ENCODE assay signal across 7 mouse cellular contexts in genomic region chr15:98952751-98953400, GRCm38 (mm10). TPM values are rescaled to one million over a fixed set of nuclear protein-coding genes. Genes with fewer than 3 reads are reported as not detected.
DNase-seq lines count a peak whose midpoint lies in the region; ATAC-seq and TF ChIP-seq lines count a peak whose summit lies in the region.

No protein-coding gene starts in this region.

- H3K9ac ChIP-seq in ES-E14 (ENCODE audit: insufficient read depth, low read depth, low read length, poor library complexity, severe bottlenecking) = peak overlapping the region; percentile 85
- H3K9ac ChIP-seq in forebrain, embryonic 12.5 days = peak overlapping the region; percentile 99
- H3K9ac ChIP-seq in limb, embryonic 14.5 days (ENCODE audit: low read depth, low read length, severe bottlenecking) = peak overlapping the region; percentile 91
- peak overlapping the region; percentile 99 for H3K9ac ChIP-seq in midbrain, embryonic 12.5 days (replicated peaks)
- H3K9ac ChIP-seq in stomach, postnatal 0 days (ENCODE audit: low read length) = peak overlapping the region; percentile 89

- H3K36me3 ChIP-seq in ES-E14 (ENCODE audit: control insufficient read depth, insufficient read depth, low read length, poor library complexity, severe bottlenecking) = peaks cover 10% of the 10 kb centered on the region
- H3K36me3 ChIP-seq in forebrain, embryonic 12.5 days (replicated peaks) = peaks cover 16% of the 10 kb centered on the region
- peaks cover 26% of the 10 kb centered on the region for H3K36me3 ChIP-seq in hindbrain, embryonic 10.5 days
- peaks cover 15% of the 10 kb centered on the region for H3K36me3 ChIP-seq in limb, embryonic 14.5 days (ENCODE audit: control insufficient read depth, insufficient read depth, low read length)
- H3K36me3 ChIP-seq in midbrain, embryonic 12.5 days = peaks cover 13% of the 10 kb centered on the region
- H3K36me3 ChIP-seq in stomach, postnatal 0 days (ENCODE audit: control insufficient read depth, insufficient read depth, low read length) = no peaks in the 10 kb centered on the region; the same call in 1 of the 2 replicates

- peak overlapping the region; percentile 78 to 91 for H3K4me3 ChIP-seq in ES-E14 (ENCODE audit: insufficient read depth in 1 of 2, low read depth in 1 of 2, low read length in 2 of 2, poor library complexity in 1 of 2, severe bottlenecking in 1 of 2)
- H3K4me3 ChIP-seq in forebrain, embryonic 12.5 days (replicated peaks) = peak overlapping the region; percentile 91
- H3K4me3 ChIP-seq in hindbrain, embryonic 10.5 days = peak overlapping the region; percentile 96
- H3K4me3 ChIP-seq in limb, embryonic 14.5 days (replicated peaks; ENCODE audit: low read length) = peak overlapping the region; percentile 72
- peak overlapping the region; percentile 82 for H3K4me3 ChIP-seq in midbrain, embryonic 12.5 days
- peak overlapping the region; percentile 77 for H3K4me3 ChIP-seq in stomach, postnatal 0 days (ENCODE audit: low read depth, low read length)

- peaks cover 7 to 11% of the 10 kb centered on the region in 2 experiments; a peak in 3 of 4 replicates for H3K4me1 ChIP-seq in ES-E14 (ENCODE audit: control insufficient read depth in 2 of 2, insufficient read depth in 2 of 2, low read length in 2 of 2, poor library complexity in 1 of 2)
- peaks cover 28% of the 10 kb centered on the region for H3K4me1 ChIP-seq in forebrain, embryonic 12.5 days
- H3K4me1 ChIP-seq in hindbrain, embryonic 10.5 days (replicated peaks) = peaks cover 47% of the 10 kb centered on the region
- peaks cover 12% of the 10 kb centered on the region for H3K4me1 ChIP-seq in limb, embryonic 14.5 days (ENCODE audit: control insufficient read depth, insufficient read depth, low read length)
- H3K4me1 ChIP-seq in midbrain, embryonic 12.5 days = peaks cover 28% of the 10 kb centered on the region
- H3K4me1 ChIP-seq in stomach, postnatal 0 days (replicated peaks; ENCODE audit: control insufficient read depth, insufficient read depth) = no peaks in the 10 kb centered on the region

- TF ChIP-seq CTCF in stomach, postnatal 0 days (IDR thresholded peaks at IDR 0.05; ENCODE audit: low read depth) = peak; percentile 61

- TF ChIP-seq EP300 in stomach, postnatal 0 days (optimal IDR thresholded peaks at IDR 0.05) = peak; percentile 24

- no peak for DNase-seq in ES-E14 (ENCODE audit: low read depth, low spot score)
- DNase-seq in adrenal gland, adult 18-20 months (ENCODE audit: low spot score in 2 of 2) = peak; percentile 65 to 72
- DNase-seq in hindbrain, embryonic 10.5 days (ENCODE audit: low spot score) = peak; percentile 65
- DNase-seq in limb, embryonic 14.5 days (ENCODE audit: low spot score) = peak; percentile 80
- DNase-seq in stomach, postnatal 0 days (ENCODE audit: low spot score) = peak; percentile 71

- under 1% methylated on average over 41 of the region's 41 CpGs for WGBS in forebrain, embryonic 12.5 days
- WGBS in hindbrain, embryonic 10.5 days = under 1% methylated on average over 41 of the region's 41 CpGs
- 0% methylated on average over 34 of the region's 41 CpGs for WGBS in limb, embryonic 14.5 days
- WGBS in midbrain, embryonic 12.5 days = 1% methylated on average over 41 of the region's 41 CpGs
- WGBS in stomach, postnatal 0 days = under 1% methylated on average over 41 of the region's 41 CpGs

- peak overlapping the region; percentile 86 for H3K27ac ChIP-seq in ES-E14 (ENCODE audit: insufficient read depth, low read depth, low read length, poor library complexity, severe bottlenecking)
- peak overlapping the region; percentile 100 for H3K27ac ChIP-seq in forebrain, embryonic 12.5 days
- H3K27ac ChIP-seq in hindbrain, embryonic 10.5 days = peak overlapping the region; percentile 99
- peak overlapping the region; percentile 96 for H3K27ac ChIP-seq in limb, embryonic 14.5 days (replicated peaks; ENCODE audit: low read depth, low read length)
- H3K27ac ChIP-seq in midbrain, embryonic 12.5 days (replicated peaks) = peak overlapping the region; percentile 98
- H3K27ac ChIP-seq in stomach, postnatal 0 days (replicated peaks) = peak overlapping the region; percentile 92

- peak overlapping the region; percentile 66 for H3K4me2 ChIP-seq in forebrain, embryonic 12.5 days
- peak overlapping the region; percentile 72 for H3K4me2 ChIP-seq in limb, embryonic 14.5 days (replicated peaks; ENCODE audit: low read depth, low read length, severe bottlenecking)
- peak overlapping the region; percentile 62 for H3K4me2 ChIP-seq in midbrain, embryonic 12.5 days (replicated peaks)
- peak overlapping the region; percentile 55 for H3K4me2 ChIP-seq in stomach, postnatal 0 days (replicated peaks; ENCODE audit: low read depth)

- no peaks in the 10 kb centered on the region for H3K9me3 ChIP-seq in ES-E14 (ENCODE audit: control insufficient read depth, insufficient read depth, low read depth, low read length)
- no peaks in the 10 kb centered on the region for H3K9me3 ChIP-seq in forebrain, embryonic 12.5 days
- H3K9me3 ChIP-seq in hindbrain, embryonic 10.5 days = no peaks in the 10 kb centered on the region
- no peaks in the 10 kb centered on the region for H3K9me3 ChIP-seq in limb, embryonic 14.5 days (ENCODE audit: control insufficient read depth, low read length)
- no peaks in the 10 kb centered on the region for H3K9me3 ChIP-seq in midbrain, embryonic 12.5 days
- no peaks in the 10 kb centered on the region for H3K9me3 ChIP-seq in stomach, postnatal 0 days (ENCODE audit: control insufficient read depth, low read length)

- no peak for TF ChIP-seq POLR2A in limb, embryonic 14.5 days (IDR thresholded peaks at IDR 0.05; ENCODE audit: borderline replicate concordance, extremely low read depth, insufficient read depth, insufficient read length)

- in situ Hi-C loops in ES-E14 (cut with MboI; ENCODE audit: low sequenced_read_pairs in 2 of 2, unreplicated experiment in 2 of 2) = no loop called here

- no peaks in the 10 kb centered on the region for H3K27me3 ChIP-seq in forebrain, embryonic 12.5 days
- no peaks in the 10 kb centered on the region for H3K27me3 ChIP-seq in hindbrain, embryonic 10.5 days (ENCODE audit: insufficient read depth, poor library complexity, severe bottlenecking)
- no peaks in the 10 kb centered on the region for H3K27me3 ChIP-seq in limb, embryonic 14.5 days (ENCODE audit: control insufficient read depth, insufficient read depth, low read length)
- H3K27me3 ChIP-seq in midbrain, embryonic 12.5 days = no peaks in the 10 kb centered on the region
- H3K27me3 ChIP-seq in stomach, postnatal 0 days (ENCODE audit: control insufficient read depth, insufficient read depth, low read length) = no peaks in the 10 kb centered on the region

- peak; percentile 30 for ATAC-seq in forebrain, embryonic 12.5 days (ENCODE audit: low FRiP score)
- peak; percentile 79 for ATAC-seq in limb, embryonic 14.5 days (ENCODE audit: low FRiP score, low read depth)
- peak; percentile 65 for ATAC-seq in midbrain, embryonic 12.5 days (ENCODE audit: low FRiP score, low read depth)
- peak; percentile 72 for ATAC-seq in stomach, postnatal 0 days (ENCODE audit: low FRiP score, low TSS enrichment)

RNA-seq across cellular contexts. Expression of gene Gm49450, which starts 0.5 kb away (rescaled TPM):
- not detected in 2 replicates for total RNA-seq in ES-E14 (2012; rRNA removed)
- not detected for total RNA-seq in adrenal gland, adult 18-20 months (2021)
- not detected in 2 replicates for polyA plus RNA-seq in forebrain, embryonic 12.5 days (2016; fragmentation: Nextera tagmentation; extraction: Ambion mirVana)
- polyA plus RNA-seq in hindbrain, embryonic 10.5 days (2016; fragmentation: Nextera tagmentation; extraction: Ambion mirVana) = not detected in 2 replicates
- 15.1 and 159 TPM in 2 replicates for polyA plus RNA-seq in limb, embryonic 14.5 days (2012; rRNA removed)
- polyA plus RNA-seq in limb, embryonic 14.5 days (2014; fragmentation: Nextera tagmentation; extraction: Ambion mirVana) = not detected in 2 replicates
- polyA plus RNA-seq in midbrain, embryonic 12.5 days (2016; fragmentation: Nextera tagmentation; extraction: Ambion mirVana) = not detected in 2 replicates
- not detected in 2 replicates for polyA plus RNA-seq in stomach, postnatal 0 days (2015; fragmentation: Nextera tagmentation; extraction: Ambion mirVana)

RNA-seq across cellular contexts. Expression of gene Tuba1a, which starts 0.6 kb away (rescaled TPM):
- 595 and 862 TPM in 2 replicates for total RNA-seq in ES-E14 (2012; rRNA removed)
- total RNA-seq in adrenal gland, adult 18-20 months (2021) = 100 to 1,000 TPM in 1 of 2 experiments, 10 to 100 TPM in 1; 74.3 to 169 TPM
- polyA plus RNA-seq in forebrain, embryonic 12.5 days (2016; fragmentation: Nextera tagmentation; extraction: Ambion mirVana) = 7,386 and 7,785 TPM in 2 replicates
- 4,838 and 8,764 TPM in 2 replicates for polyA plus RNA-seq in hindbrain, embryonic 10.5 days (2016; fragmentation: Nextera tagmentation; extraction: Ambion mirVana)
- 1,030 and 1,250 TPM in 2 replicates for polyA plus RNA-seq in limb, embryonic 14.5 days (2012; rRNA removed)
- polyA plus RNA-seq in limb, embryonic 14.5 days (2014; fragmentation: Nextera tagmentation; extraction: Ambion mirVana) = 1,263 and 1,288 TPM in 2 replicates
- 9,394 and 9,642 TPM in 2 replicates for polyA plus RNA-seq in midbrain, embryonic 12.5 days (2016; fragmentation: Nextera tagmentation; extraction: Ambion mirVana)
- polyA plus RNA-seq in stomach, postnatal 0 days (2015; fragmentation: Nextera tagmentation; extraction: Ambion mirVana) = 537 and 602 TPM in 2 replicates

RNA-seq across cellular contexts. Expression of gene Tuba1b, which starts 18.5 kb away (rescaled TPM):
- 1,092 and 1,539 TPM in 2 replicates for total RNA-seq in ES-E14 (2012; rRNA removed)
- 100 to 1,000 TPM; 193 to 255 TPM for total RNA-seq in adrenal gland, adult 18-20 months (2021)
- 1,790 and 1,867 TPM in 2 replicates for polyA plus RNA-seq in forebrain, embryonic 12.5 days (2016; fragmentation: Nextera tagmentation; extraction: Ambion mirVana)
- 2,254 and 2,463 TPM in 2 replicates for polyA plus RNA-seq in hindbrain, embryonic 10.5 days (2016; fragmentation: Nextera tagmentation; extraction: Ambion mirVana)
- polyA plus RNA-seq in limb, embryonic 14.5 days (2012; rRNA removed) = 2,384 and 3,894 TPM in 2 replicates
- polyA plus RNA-seq in limb, embryonic 14.5 days (2014; fragmentation: Nextera tagmentation; extraction: Ambion mirVana) = 1,587 and 1,605 TPM in 2 replicates
- 1,566 and 1,635 TPM in 2 replicates for polyA plus RNA-seq in midbrain, embryonic 12.5 days (2016; fragmentation: Nextera tagmentation; extraction: Ambion mirVana)
- 470 and 552 TPM in 2 replicates for polyA plus RNA-seq in stomach, postnatal 0 days (2015; fragmentation: Nextera tagmentation; extraction: Ambion mirVana)

RNA-seq across cellular contexts. Expression of gene Lmbr1l, which starts 34.8 kb away (rescaled TPM):
- 55.1 and 73.3 TPM in 2 replicates for total RNA-seq in ES-E14 (2012; rRNA removed)
- 10 to 100 TPM; 12.1 to 14.0 TPM for total RNA-seq in adrenal gland, adult 18-20 months (2021)
- polyA plus RNA-seq in forebrain, embryonic 12.5 days (2016; fragmentation: Nextera tagmentation; extraction: Ambion mirVana) = 30.6 and 41.5 TPM in 2 replicates
- 22.3 and 25.5 TPM in 2 replicates for polyA plus RNA-seq in hindbrain, embryonic 10.5 days (2016; fragmentation: Nextera tagmentation; extraction: Ambion mirVana)
- 66.8 and 145 TPM in 2 replicates for polyA plus RNA-seq in limb, embryonic 14.5 days (2012; rRNA removed)
- polyA plus RNA-seq in limb, embryonic 14.5 days (2014; fragmentation: Nextera tagmentation; extraction: Ambion mirVana) = 5.5 and 7.8 TPM in 2 replicates
- 37.1 and 40.7 TPM in 2 replicates for polyA plus RNA-seq in midbrain, embryonic 12.5 days (2016; fragmentation: Nextera tagmentation; extraction: Ambion mirVana)
- 7.7 and 9.4 TPM in 2 replicates for polyA plus RNA-seq in stomach, postnatal 0 days (2015; fragmentation: Nextera tagmentation; extraction: Ambion mirVana)

RNA-seq across cellular contexts. Expression of gene Dhh, which starts 54.5 kb away (rescaled TPM):
- total RNA-seq in ES-E14 (2012; rRNA removed) = 1.0 and 1.2 TPM in 2 replicates
- 1 to 10 TPM in 1 of 2 experiments, under 1 TPM in 1; 0.86 to 2.1 TPM for total RNA-seq in adrenal gland, adult 18-20 months (2021)
- 0.45 and 0.51 TPM in 2 replicates for polyA plus RNA-seq in forebrain, embryonic 12.5 days (2016; fragmentation: Nextera tagmentation; extraction: Ambion mirVana)
- polyA plus RNA-seq in hindbrain, embryonic 10.5 days (2016; fragmentation: Nextera tagmentation; extraction: Ambion mirVana) = 0.42 and 0.46 TPM in 2 replicates
- polyA plus RNA-seq in limb, embryonic 14.5 days (2012; rRNA removed) = 1.4 and 2.0 TPM in 2 replicates
- 0.72 and 1.1 TPM in 2 replicates for polyA plus RNA-seq in limb, embryonic 14.5 days (2014; fragmentation: Nextera tagmentation; extraction: Ambion mirVana)
- polyA plus RNA-seq in midbrain, embryonic 12.5 days (2016; fragmentation: Nextera tagmentation; extraction: Ambion mirVana) = 0.56 and 0.66 TPM in 2 replicates
- polyA plus RNA-seq in stomach, postnatal 0 days (2015; fragmentation: Nextera tagmentation; extraction: Ambion mirVana) = 0.89 and 1.1 TPM in 2 replicates
